Mouse (Mus musculus) kidney, adult 18-20 months (tissue): ENCODE results near the gene Kcne1.

Experiments
- DNase-seq: peaks from one replicate; pipeline ENCODE4 v3.0.0; 2021

The Kcne1 gene

GRCm38 (mm10) chr16:92359229-92359628, at the start of gene Kcne1:
Gene Kcne1, minus strand, starts transcription at chr16:92359468.
- no peak for DNase-seq

GRCm38 (mm10) chr16:92407883-92408282, 48.6 kb upstream of the Kcne1 start:
- peak; percentile 52 for DNase-seq

GRCm38 (mm10) chr16:92404141-92404540, 44.9 kb upstream of the Kcne1 start:
- no peak for DNase-seq

DNA sequence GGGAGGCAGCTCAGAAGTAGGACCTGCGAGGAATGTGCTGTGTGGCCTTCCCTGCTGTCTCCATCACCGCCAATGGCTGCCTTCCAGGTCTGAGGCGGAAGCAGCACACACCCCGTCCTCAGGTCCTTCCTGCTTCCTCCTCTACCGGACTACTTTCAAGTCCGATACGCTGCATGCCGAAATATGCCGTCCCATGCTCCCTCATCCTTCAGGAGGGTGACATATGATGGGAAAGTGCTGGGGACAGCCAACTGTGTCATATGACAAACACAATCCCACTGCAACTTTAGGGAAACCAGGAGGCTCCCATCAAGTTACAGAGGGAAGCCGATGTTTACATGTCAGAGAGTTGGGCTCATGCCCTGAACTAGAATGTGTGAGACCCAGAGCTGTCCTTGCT, 43.8 kb upstream of the Kcne1 start:
- DNase-seq, result no peak

DNA sequence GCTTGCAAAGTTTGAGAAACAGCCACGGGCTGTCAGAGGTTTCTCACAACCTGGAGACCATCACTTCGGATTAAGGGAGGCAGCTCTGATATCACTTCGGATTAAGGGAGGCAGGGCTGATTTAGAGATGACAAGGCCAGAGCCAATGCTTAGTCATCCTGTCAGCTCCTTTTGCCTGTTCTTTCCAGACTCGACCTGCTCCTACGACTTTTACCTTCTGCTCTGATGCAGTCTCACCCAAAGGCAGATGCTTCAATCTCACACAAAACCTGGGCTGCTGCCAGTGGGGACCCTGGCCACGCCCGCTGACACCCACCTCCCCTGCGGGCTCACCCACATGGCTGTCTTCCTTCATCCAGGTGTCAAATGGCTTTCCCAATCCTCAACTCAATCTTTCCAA, 42.9 kb upstream of the Kcne1 start:
- DNase-seq, result no peak

GRCm38 (mm10) chr16:92401206-92401605, 41.9 kb upstream of the Kcne1 start:
- DNase-seq, result no peak

DNA sequence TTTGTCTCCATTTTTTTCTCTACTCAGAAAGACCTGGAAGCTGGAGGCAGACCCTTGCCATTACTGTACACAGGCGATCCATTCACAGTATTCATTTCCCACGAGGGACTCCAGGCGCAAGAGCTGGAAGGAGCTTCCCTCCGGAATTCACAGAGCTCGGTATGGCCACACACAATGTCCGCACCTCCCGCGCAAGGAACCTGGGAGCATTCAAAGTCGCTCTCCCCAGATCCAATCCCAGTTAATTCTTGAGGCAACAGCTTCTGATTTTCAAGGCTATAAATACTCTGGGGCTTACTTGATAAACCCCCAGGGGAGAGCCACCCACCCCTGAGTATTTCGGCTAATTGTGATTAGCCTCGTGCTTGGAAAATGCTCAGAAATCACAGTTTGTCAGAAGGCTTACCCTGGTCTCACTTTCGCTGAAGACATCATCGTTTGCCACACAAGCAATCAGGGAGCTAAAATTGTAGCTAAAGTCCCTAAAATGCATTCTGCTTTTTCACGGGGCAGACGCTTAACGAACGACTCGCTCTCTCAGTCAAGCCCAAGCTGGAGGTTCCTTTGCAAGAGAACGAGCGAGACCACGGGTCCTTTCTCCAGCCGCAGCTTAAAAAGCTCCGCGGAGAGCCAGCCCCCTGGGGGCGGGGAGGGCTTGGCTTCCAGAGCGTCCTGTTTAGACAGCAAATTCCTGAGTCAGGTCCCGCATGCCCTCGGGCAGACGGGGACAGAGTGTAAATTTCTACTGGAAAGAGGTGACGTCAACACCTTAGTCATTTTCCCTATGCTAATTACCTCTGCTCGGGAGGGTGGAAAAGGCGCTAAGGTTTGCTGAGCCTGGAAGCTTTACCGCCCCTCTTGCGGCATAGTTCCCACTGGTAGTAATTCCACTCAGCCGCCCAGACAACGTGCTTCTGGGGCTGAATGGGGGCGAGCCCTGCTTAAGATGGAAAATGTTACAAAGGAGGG, 40.5 kb upstream of the Kcne1 start:
- DNase-seq, result peak; percentile 95

DNA sequence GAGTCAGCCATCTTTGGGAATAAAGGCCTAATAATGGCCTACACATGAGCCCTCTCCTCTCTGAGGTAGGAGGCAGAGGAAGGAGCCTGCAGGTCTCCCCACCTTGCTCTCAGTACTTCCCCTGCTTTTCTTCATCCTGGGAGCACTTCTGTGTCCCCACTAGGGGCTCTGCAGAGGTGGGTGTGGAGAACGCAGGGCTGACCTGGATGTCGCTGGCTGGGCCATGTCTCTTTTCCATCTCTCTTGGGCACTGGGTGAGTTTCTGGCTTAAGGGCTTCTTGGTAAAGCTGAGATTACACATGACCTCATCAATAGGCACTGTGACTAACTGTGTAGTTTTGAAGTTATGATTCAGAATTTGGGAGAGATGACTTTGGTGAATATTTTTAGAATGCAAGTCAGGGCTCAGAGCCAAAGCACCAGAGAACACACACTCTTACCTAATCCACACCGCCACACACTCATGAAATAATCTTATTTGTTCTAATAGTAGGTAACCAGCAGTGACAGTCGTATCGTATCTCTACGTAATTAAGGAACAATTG, 39.4 kb upstream of the Kcne1 start:
- no peak for DNase-seq

GRCm38 (mm10) chr16:92397745-92398573, 38.7 kb upstream of the Kcne1 start:
- peak; percentile 42 for DNase-seq

DNA sequence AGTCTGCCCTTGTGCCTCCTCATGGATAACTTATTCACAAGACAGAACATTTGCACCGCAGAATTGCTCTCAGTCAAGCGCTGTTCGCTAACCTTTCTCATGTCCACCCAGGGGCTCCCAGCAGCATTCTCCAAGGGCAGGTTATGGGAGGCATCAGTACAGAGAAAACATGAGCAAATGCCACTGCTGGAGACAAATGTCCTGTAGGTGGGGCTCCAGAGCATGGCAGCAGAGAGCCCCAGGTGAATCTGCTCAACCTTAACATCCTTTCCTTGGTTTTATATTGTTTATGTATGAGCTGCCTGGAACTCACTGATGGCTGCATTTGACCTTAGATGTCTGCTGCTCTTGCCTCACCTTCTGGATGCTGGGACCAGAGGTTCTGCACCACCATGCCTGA, 34.5 kb upstream of the Kcne1 start:
- DNase-seq, result no peak

DNA sequence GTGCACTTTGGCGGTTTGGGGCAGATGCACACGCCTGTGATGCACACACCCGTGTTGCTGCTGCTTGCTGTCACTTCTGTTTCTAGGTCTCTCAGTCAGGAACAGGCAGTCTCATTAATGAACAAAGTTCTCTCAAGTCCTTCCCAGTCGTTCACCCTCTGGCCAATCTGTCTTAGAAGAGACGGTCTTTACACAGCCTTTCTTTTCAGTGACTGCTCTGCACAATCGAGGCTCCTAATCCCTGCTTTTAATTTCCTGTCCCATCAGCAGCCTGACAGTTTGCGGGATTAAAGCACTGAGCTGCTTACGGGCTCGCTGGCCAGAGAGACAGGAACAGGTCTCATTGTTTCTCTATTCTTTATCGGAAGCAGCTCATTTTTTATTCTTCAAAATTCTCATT, 28.4 kb upstream of the Kcne1 start:
- no peak for DNase-seq

- DNase-seq, result peak; percentile 84
These were observed 25.8 kb upstream of the Kcne1 start for GRCm38 (mm10) chr16:92385062-92385461.

- DNase-seq, result no peak
These were observed 24.1 kb upstream of the Kcne1 start for GRCm38 (mm10) chr16:92383412-92383811.

- no peak for DNase-seq
These were observed 23.2 kb upstream of the Kcne1 start for GRCm38 (mm10) chr16:92382508-92382907.

DNA sequence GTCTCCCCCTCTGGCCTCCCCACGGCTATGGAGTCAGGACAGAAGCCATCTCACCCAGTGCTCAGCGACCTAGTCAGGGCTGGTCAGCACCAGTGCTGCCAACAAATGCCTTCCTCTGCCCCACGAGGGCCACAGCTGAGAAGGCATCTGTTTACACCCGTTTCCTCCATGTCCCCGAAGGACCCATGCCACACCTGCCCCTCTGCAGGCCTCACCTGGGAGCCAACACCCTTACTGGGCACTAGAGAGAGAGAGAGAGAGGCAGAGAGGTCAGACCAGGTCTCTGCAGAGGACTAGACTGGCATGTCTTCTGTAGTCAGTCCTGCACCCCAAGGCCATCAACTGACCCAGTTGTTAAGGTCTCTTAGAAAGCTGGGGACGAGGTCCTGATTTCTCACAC, 21.8 kb upstream of the Kcne1 start:
- DNase-seq, result no peak

DNA sequence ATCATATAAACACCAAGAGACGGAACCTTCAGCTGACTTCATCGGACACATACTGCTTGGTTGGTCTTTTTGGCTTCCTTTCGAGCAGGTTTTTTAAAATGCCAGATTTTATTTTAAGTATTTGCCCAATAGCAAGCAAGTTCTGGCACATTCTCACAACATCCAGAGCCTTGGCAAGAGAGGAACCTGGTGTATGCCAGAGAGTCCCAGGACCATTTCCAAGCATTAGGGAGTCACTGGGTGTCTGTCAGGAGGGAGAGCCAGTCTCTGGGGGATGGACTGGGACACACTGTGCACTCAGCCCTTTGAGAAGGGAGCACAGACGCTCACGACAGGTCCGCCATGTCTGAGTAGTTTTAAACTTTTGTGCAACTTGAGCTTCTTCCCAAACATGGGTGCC, 17.7 kb upstream of the Kcne1 start:
- DNase-seq, result no peak

- no peak for DNase-seq
These were observed 12.4 kb upstream of the Kcne1 start for GRCm38 (mm10) chr16:92371623-92372022.

DNA sequence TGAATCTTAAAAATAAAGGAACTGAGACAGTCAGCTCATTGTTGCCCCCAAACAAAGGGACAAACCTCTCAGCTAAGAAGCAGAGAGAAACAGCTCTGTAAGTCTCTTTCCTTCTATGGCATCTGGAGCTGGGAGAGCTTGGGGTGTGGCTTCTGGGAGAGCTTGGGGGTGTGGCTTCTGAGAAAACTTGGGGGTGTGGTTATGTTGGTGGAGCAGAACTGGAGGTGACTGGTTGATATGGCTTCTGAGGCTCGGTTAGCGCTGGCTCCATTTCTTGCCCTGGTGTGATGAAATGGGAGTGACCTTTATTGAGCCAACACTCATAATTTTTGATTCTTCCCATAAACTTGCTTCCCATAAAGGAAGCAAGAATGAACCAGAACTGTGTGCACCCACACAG, 10.0 kb upstream of the Kcne1 start:
- DNase-seq, result peak; percentile 31

DNA sequence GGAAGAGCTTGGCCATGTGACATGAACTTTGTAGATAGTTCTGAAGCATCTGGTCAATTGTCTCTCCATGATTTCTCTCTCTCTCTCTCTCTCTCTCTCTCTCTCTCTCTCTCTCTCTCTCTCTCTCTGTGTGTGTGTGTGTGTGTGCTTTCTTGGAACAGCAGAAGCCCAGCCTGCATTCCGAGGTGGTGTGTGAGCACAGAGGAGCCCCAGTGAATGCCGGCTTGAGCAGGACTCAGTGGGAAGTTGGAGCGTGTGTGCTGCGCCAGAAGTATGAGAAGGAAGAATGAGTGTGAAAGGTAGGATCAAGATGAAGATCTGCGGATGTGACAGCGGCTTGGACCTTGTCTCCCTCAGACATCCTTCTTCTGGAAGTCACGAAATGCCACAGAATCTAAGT, 6.2 kb upstream of the Kcne1 start:
- no peak for DNase-seq

GRCm38 (mm10) chr16:92360711-92361110, 1.4 kb upstream of the Kcne1 start:
- DNase-seq, result no peak

- DNase-seq, result no peak
These were observed 534 bp downstream of the Kcne1 start for GRCm38 (mm10) chr16:92358734-92359133.

- peak; percentile 13 for DNase-seq
These were observed 1.7 kb downstream of the Kcne1 start for GRCm38 (mm10) chr16:92357566-92357965.

DNA sequence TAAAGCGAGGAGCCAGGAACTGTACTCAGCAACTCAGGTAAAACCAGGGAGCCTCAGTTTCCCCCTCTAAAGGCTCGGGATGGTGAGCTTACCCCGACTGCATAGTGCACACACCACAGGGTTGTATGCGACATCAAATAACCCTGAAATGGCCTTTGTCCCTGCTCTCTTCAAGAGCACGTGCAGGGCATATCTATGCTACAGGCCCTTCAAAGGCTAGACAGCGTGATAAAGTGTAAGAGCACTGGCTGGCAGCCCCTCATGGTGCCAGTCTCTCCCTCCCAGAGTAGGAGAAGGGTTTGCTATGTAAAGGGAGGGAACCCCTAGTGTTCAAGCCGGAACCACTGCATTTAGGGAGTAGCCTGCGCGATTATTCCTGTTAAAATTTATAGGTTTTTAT, 2.2 kb downstream of the Kcne1 start:
- no peak for DNase-seq

GRCm38 (mm10) chr16:92355982-92356381, 3.3 kb downstream of the Kcne1 start:
- no peak for DNase-seq
